Mouse (Mus musculus) left cerebral cortex, postnatal 10 days (tissue): ENCODE data around the gene Gm3020. TPM values are rescaled to one million over a fixed set of nuclear protein-coding genes. Genes with fewer than 3 reads are reported as not detected.
"Not testable (repeated sequence)": the region's sequence is repeated elsewhere in the genome, so short reads cannot be mapped to it uniquely, and the experiment has no call there.

ENCODE experiments used
- DNase-seq, 2 experiments: peaks; one replicate each; pipeline ENCODE4 v3.0.0; 2021 to 2022; ENCODE audit warnings: low spot score in 2 of 2, mixed read lengths in 1 of 2; ENCODE audit errors: extremely low spot score in 1 of 2
- intact Hi-C: fragments of 180-260 bp; cut with DNase I; formaldehyde crosslinking; loops from one replicate; pipeline ENCODE4 v1.15.1; 2025
- total RNA-seq, 2 experiments: library from RNA; stranded (reverse); gene quantifications; 2 replicates each; pipeline ENCODE4 v1.2.3; 2021

The Gm3020 gene
- 1 to 10 TPM; 8.4 to 8.5 TPM for total RNA-seq

- intact Hi-C loops, DNase-seq: not testable (repeated sequence)
Measured at GRCm38 (mm10) chr14:3651730-3652129, at the start of gene Gm3020. Gene Gm3020 (plus strand): TSS chr14:3652030.

- intact Hi-C loops: not testable (repeated sequence)
Measured at GRCm38 (mm10) chr14:3634212-3634611, 17.6 kb upstream of the Gm3020 start, which contains the start of gene Gm3012. Gene Gm3012 (plus strand): TSS chr14:3634512.

GRCm38 (mm10) chr14:3688483-3688882, 36.7 kb downstream of the Gm3020 start, which contains the start of gene Gm3043:
Gene Gm3043 (plus strand): TSS chr14:3688783.
- DNase-seq, intact Hi-C loops: not testable (repeated sequence)

More at GRCm38 (mm10) chr14:3634212-3634611, 17.6 kb upstream of the Gm3020 start, which contains the start of gene Gm3012:
- DNase-seq: not testable (repeated sequence)

Other genes with a start within 250 kb of the Gm3020 start
- 1 to 10 TPM; 8.4 to 8.5 TPM for gene Gm10409, start 239.4 kb upstream of the Gm3020 start, total RNA-seq
- gene Gm3005, start 223.9 kb upstream of the Gm3020 start, total RNA-seq: 1 to 10 TPM in 1 of 2 experiments, under 1 TPM in 1; 0.94 to 2.1 TPM
- under 1 TPM in 1 of 2 experiments, not detected in 1; 0.43 TPM for gene Gm10408, start 202.7 kb upstream of the Gm3020 start, total RNA-seq
- gene Gm3012, start 17.5 kb upstream of the Gm3020 start, total RNA-seq: not detected
- gene Gm3043, start 36.8 kb downstream of the Gm3020 start, total RNA-seq: not detected
- gene Gm3002, start 158.0 kb downstream of the Gm3020 start, total RNA-seq: 1 to 10 TPM; 2.4 to 2.9 TPM
- not detected for gene Gm3033, start 194.2 kb downstream of the Gm3020 start, total RNA-seq
- gene Gm2916, start 232.1 kb downstream of the Gm3020 start, total RNA-seq: not detected